Comparison of ENCODE assay signal across 12 mouse cellular contexts in the genomic region with DNA sequence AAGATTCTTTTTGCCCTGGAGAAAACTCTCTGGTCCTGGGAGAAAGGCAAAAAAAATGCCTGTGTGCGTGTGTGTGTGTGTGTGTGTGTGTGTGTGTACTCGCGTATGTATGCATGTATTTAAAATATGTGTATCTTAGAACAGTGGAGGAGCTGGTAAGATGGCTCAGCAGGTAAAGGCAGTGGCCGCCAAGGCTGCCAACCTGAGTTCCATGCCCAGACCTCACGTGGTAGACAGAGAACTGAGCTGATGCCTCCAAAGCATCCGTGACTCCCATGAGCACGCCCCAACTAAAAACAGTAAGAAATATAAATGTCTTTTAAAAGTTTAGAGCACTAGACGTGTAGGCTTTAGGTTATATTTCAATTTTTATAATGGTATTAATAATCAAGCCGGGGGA.
"Had no signal": no experiment of that assay in that cellular context is flagged by ENCODE, and none has a peak within 500 bp of the region (broad histone marks: within the 10 kb centered on the region; RNA-seq: fewer than 3 reads in every experiment).

No protein-coding gene starts in this region.

- DNase-seq: retina, postnatal 1 day; right cerebral cortex, adult 18-20 months; right cerebral cortex, postnatal 14 days; right cerebral cortex, postnatal 25 days; right cerebral cortex, postnatal 4 days; spleen, adult 18-20 months; thymus, adult 18-20 months; thymus, adult 2 months; thymus, postnatal 14 days; thymus, postnatal 25 days; thymus, postnatal 36 days; thymus, postnatal 4 days had no signal
